Mouse (Mus musculus) stomach, embryonic 16.5 days (tissue): ENCODE results near the gene Zfp1. TPM values are rescaled to one million over a fixed set of nuclear protein-coding genes. Genes with fewer than 3 reads are reported as not detected.

Experiments used
- ATAC-seq: fragments of 200-750 bp; cut with Nextera tagmentation; 2 replicates; pipeline ENCODE4 v1.8.0; 2017; ENCODE audit warnings: moderate number of reproducible peaks, moderate TSS enrichment; ENCODE audit not compliant: insufficient read depth, low FRiP score
- H3K27ac ChIP-seq: fragments of 300-500 bp; sonication (generic); 2 replicates; pipeline ENCODE4 v1.5.1; 2014; ENCODE audit warnings: low read length
- H3K27me3 ChIP-seq: fragments of 300-500 bp; sonication (generic); 2 replicates; pipeline ENCODE4 v1.6.1; 2014; ENCODE audit warnings: low read length, control low read depth, mixed read lengths; ENCODE audit not compliant: control insufficient read depth, insufficient read depth
- H3K36me3 ChIP-seq: fragments of 300-500 bp; sonication (generic); 2 replicates; pipeline ENCODE4 v1.6.1; 2014; ENCODE audit warnings: low read length; ENCODE audit not compliant: control insufficient read depth, insufficient read depth
- H3K4me1 ChIP-seq: fragments of 300-500 bp; sonication (generic); 2 replicates; pipeline ENCODE4 v1.6.1; 2014; ENCODE audit warnings: low read length, control low read depth, mixed read lengths; ENCODE audit not compliant: control insufficient read depth, insufficient read depth
- H3K4me2 ChIP-seq: fragments of 300-500 bp; sonication (generic); 2 replicates; pipeline ENCODE4 v1.6.1; 2014; ENCODE audit warnings: low read depth, low read length, mixed read lengths
- H3K4me3 ChIP-seq: fragments of 300-500 bp; sonication (generic); replicated peaks from 2 replicates; pipeline ENCODE4 v1.5.1; 2014; ENCODE audit warnings: mild to moderate bottlenecking, low read length
- H3K9ac ChIP-seq: fragments of 300-500 bp; sonication (generic); 2 replicates; pipeline ENCODE4 v1.6.1; 2014; ENCODE audit warnings: low read length
- H3K9me3 ChIP-seq: fragments of 300-500 bp; sonication (generic); replicated peaks from 2 replicates; pipeline ENCODE4 v1.6.1; 2016; ENCODE audit warnings: low read length, control low read depth; ENCODE audit not compliant: control insufficient read depth
- WGBS: fragments of 180-500 bp; shearing (Covaris S2); extraction: QIAGEN DNeasy Blood & Tissue Kit; methylation state at CpG from one replicate; pipeline ENCODE4 v1.1.7; 2014; 5-methylcytosine and 5-hydroxymethylcytosine counted together
- polyA plus RNA-seq: library from polyadenylated mRNA; unstranded; fragments of >200 nt; fragmentation: Nextera tagmentation; extraction: Ambion mirVana; gene quantifications from 2 replicates; pipeline ENCODE4 v1.2.1, GENCODE M21; 2015

The Zfp1 gene
- polyA plus RNA-seq, 1 experiment from 2014 or later = 19.3 TPM

GRCm38 (mm10) chr8:111648834-111649233 is 5.6 kb downstream of the Zfp1 start:
- Histone ChIP-seq H3K27ac (no peak overlapping the region), H3K27me3 (no peaks in the 10 kb centered on the region), H3K4me3 (no peak overlapping the region), H3K4me2 (no peak overlapping the region), H3K9ac (no peak overlapping the region), H3K9me3 (no peaks in the 10 kb centered on the region), H3K36me3 (no peaks in the 10 kb centered on the region), H3K4me1 (peaks cover 11% of the 10 kb centered on the region; the same call in 1 of the 2 replicates)
- 73% methylated on average over 2 of the region's 2 CpGs for WGBS
- no peak for ATAC-seq

GRCm38 (mm10) chr8:111650651-111651050 is 7.5 kb downstream of the Zfp1 start:
- H3K4me1 ChIP-seq = peaks cover 11% of the 10 kb centered on the region; the same call in 1 of the 2 replicates
- H3K27ac ChIP-seq = no peak overlapping the region
- ATAC-seq = no peak
- WGBS = 90% methylated on average over 3 of the region's 3 CpGs
- no peak overlapping the region for H3K4me2 ChIP-seq
- no peak overlapping the region for H3K9ac ChIP-seq
- no peaks in the 10 kb centered on the region for H3K27me3 ChIP-seq
- no peak overlapping the region for H3K4me3 ChIP-seq
- H3K9me3 ChIP-seq = no peaks in the 10 kb centered on the region
- no peaks in the 10 kb centered on the region for H3K36me3 ChIP-seq

- Histone ChIP-seq H3K27ac (no peak overlapping the region), H3K4me1 (peaks cover 6% of the 10 kb centered on the region; the same call in 1 of the 2 replicates), H3K36me3 (no peaks in the 10 kb centered on the region), H3K9me3 (no peaks in the 10 kb centered on the region), H3K9ac (no peak overlapping the region), H3K27me3 (no peaks in the 10 kb centered on the region), H3K4me3 (no peak overlapping the region), H3K4me2 (no peak overlapping the region)
- 88% methylated on average over 2 of the region's 2 CpGs for WGBS
- no peak for ATAC-seq
Observed at GRCm38 (mm10) chr8:111653524-111653923, 10.3 kb downstream of the Zfp1 start.

GRCm38 (mm10) chr8:111657312-111657854 is 14.2 kb downstream of the Zfp1 start:
- WGBS = 81% methylated on average over 1 of the region's 1 CpGs
- Histone ChIP-seq H3K4me1 (no peaks in the 10 kb centered on the region), H3K9ac (no peak overlapping the region), H3K4me2 (no peak overlapping the region), H3K4me3 (no peak overlapping the region), H3K27ac (no peak overlapping the region), H3K36me3 (no peaks in the 10 kb centered on the region), H3K27me3 (no peaks in the 10 kb centered on the region), H3K9me3 (no peaks in the 10 kb centered on the region)
- no peak for ATAC-seq

GRCm38 (mm10) chr8:111658819-111659423 is 15.7 kb downstream of the Zfp1 start:
- Histone ChIP-seq H3K9me3 (no peaks in the 10 kb centered on the region), H3K27me3 (no peaks in the 10 kb centered on the region), H3K9ac (no peak overlapping the region), H3K27ac (no peak overlapping the region), H3K4me1 (no peaks in the 10 kb centered on the region), H3K36me3 (no peaks in the 10 kb centered on the region), H3K4me3 (no peak overlapping the region), H3K4me2 (no peak overlapping the region)
- ATAC-seq = no peak
- 68% methylated on average over 6 of the region's 6 CpGs for WGBS

- Histone ChIP-seq H3K9me3 (no peaks in the 10 kb centered on the region), H3K9ac (no peak overlapping the region), H3K36me3 (peaks cover 6% of the 10 kb centered on the region; the same call in 1 of the 2 replicates), H3K4me2 (no peak overlapping the region), H3K27ac (no peak overlapping the region), H3K27me3 (no peaks in the 10 kb centered on the region), H3K4me1 (no peaks in the 10 kb centered on the region), H3K4me3 (no peak overlapping the region)
- ATAC-seq = no peak; the same call in 1 of the 2 replicates
- 83% methylated on average over 3 of the region's 3 CpGs for WGBS
Observed at GRCm38 (mm10) chr8:111662473-111662872, 19.3 kb downstream of the Zfp1 start.

- ATAC-seq = no peak
- Histone ChIP-seq H3K27me3 (no peaks in the 10 kb centered on the region), H3K4me2 (no peak overlapping the region), H3K4me1 (no peaks in the 10 kb centered on the region), H3K9me3 (no peaks in the 10 kb centered on the region), H3K9ac (no peak overlapping the region), H3K4me3 (no peak overlapping the region), H3K36me3 (peaks cover 23% of the 10 kb centered on the region), H3K27ac (no peak overlapping the region)
- 72% methylated on average over 2 of the region's 2 CpGs for WGBS
Observed at GRCm38 (mm10) chr8:111666751-111667150, 23.6 kb downstream of the Zfp1 start.

GRCm38 (mm10) chr8:111676237-111676636 is 33.0 kb downstream of the Zfp1 start:
- H3K4me2 ChIP-seq = no peak overlapping the region
- no peaks in the 10 kb centered on the region for H3K4me1 ChIP-seq
- H3K4me3 ChIP-seq = no peak overlapping the region
- no peaks in the 10 kb centered on the region for H3K27me3 ChIP-seq
- ATAC-seq = no peak
- H3K27ac ChIP-seq = no peak overlapping the region
- 75% methylated on average over 8 of the region's 8 CpGs for WGBS
- H3K9ac ChIP-seq = no peak overlapping the region
- H3K36me3 ChIP-seq = no peaks in the 10 kb centered on the region
- H3K9me3 ChIP-seq = no peaks in the 10 kb centered on the region

GRCm38 (mm10) chr8:111678111-111678510 is 34.9 kb downstream of the Zfp1 start:
- WGBS = 16% methylated on average over 3 of the region's 3 CpGs
- no peaks in the 10 kb centered on the region for H3K27me3 ChIP-seq
- H3K9me3 ChIP-seq = no peaks in the 10 kb centered on the region
- 0 out of 2 replicates have a peak, but pooled peaks have one; percentile 23 for ATAC-seq
- no peak overlapping the region for H3K4me3 ChIP-seq
- no peaks in the 10 kb centered on the region for H3K36me3 ChIP-seq
- no peak overlapping the region for H3K4me2 ChIP-seq
- no peaks in the 10 kb centered on the region for H3K4me1 ChIP-seq
- H3K27ac ChIP-seq = no peak overlapping the region
- no peak overlapping the region for H3K9ac ChIP-seq
